Mouse (Mus musculus): Measurements from ENCODE around the gene Tcirg1. TPM values are rescaled to one million over a fixed set of nuclear protein-coding genes. Genes with fewer than 3 reads are reported as not detected.

Gene Tcirg1
- polyA plus RNA-seq, 1 experiment from 2014 or later = 52.4 TPM

DNA sequence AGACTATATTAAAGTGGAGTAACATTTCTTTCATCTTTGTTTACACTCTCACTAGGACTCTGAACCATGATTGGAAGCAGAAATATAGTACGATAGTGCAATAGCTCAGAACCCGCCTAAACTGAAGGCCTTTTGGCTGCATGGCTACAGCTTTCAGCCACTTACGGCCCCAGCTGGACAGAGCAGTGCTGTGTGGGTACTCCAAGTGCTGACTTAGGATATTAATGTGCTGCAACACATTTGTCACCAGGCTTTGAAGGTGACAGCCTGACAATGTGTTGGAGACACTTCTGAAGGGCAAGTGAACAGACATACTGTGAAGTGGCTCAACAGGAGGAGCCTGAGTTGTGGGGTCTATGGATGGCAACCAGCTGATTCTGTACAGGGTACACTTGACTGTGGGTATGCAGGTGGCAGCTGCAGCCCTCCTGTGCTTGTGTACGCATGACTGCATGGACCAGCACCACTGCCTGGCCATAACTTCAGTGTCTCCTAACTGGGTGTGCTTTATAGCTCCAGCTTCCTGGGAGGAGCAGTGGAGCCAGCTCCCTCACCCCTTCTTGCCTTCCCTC lies 13.3 kb downstream of the Tcirg1 start:
- H3K4me1 ChIP-seq = no peaks in the 10 kb centered on the region
- 93% methylated on average over 4 of the region's 4 CpGs for WGBS
- peaks cover 94% of the 10 kb centered on the region for H3K36me3 ChIP-seq
- H3K27me3 ChIP-seq = no peaks in the 10 kb centered on the region
- no peaks in the 10 kb centered on the region for H3K9me3 ChIP-seq
- no peak overlapping the region for H3K9ac ChIP-seq
- ATAC-seq (ENCODE audit: insufficient number of reproducible peaks, low FRiP score, low TSS enrichment, low read depth) = no peak
- no peak overlapping the region for H3K4me3 ChIP-seq
- H3K27ac ChIP-seq = no peak overlapping the region
- H3K4me2 ChIP-seq = no peak overlapping the region

DNA sequence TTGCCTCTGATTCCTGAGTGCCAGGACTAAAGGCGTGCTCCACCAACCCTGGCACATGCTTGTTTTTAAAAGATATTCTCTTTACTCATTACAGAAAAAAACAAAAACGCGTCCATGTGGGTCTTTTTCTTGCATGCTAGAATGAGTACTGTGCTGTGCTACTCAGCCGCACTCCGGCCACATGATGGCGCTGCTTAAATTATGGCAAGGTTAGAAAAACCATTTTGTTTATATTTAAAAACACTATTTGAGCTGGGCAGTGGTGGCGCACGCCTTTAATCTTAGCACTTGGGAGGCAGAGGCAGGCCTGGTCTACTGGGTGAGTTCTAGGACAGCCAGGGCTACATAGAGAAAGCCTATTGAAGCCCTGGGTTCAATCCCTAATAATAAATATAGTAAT lies 16.8 kb downstream of the Tcirg1 start:
- WGBS = 85% methylated on average over 8 of the region's 8 CpGs
- H3K36me3 ChIP-seq = peaks cover 81% of the 10 kb centered on the region
- no peak overlapping the region for H3K27ac ChIP-seq
- H3K9me3 ChIP-seq = no peaks in the 10 kb centered on the region
- no peaks in the 10 kb centered on the region for H3K4me1 ChIP-seq
- no peaks in the 10 kb centered on the region for H3K27me3 ChIP-seq
- H3K4me3 ChIP-seq = no peak overlapping the region
- no peak overlapping the region for H3K4me2 ChIP-seq
- ATAC-seq (ENCODE audit: insufficient number of reproducible peaks, low FRiP score, low TSS enrichment, low read depth) = no peak
- H3K9ac ChIP-seq = no peak overlapping the region

DNA sequence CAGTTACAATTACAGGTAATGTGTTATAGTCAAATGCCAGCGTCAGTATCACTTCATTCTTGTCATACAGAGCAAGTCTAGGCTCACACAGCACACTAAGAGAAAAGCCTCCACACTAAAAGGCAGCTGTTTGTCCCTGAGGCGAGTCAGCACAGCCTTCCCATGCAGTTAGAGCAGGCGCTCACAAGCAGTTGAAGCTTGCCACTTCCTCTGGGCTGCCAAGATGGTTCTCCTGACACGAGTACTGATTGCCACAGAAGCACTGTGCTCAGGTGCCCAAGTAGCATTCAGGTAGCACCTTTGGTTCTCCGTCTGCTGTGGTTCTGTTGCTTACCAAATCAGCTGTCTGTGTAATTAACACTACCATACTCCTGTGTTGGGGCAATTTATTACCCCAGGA lies 17.8 kb downstream of the Tcirg1 start:
- 82% methylated on average over 5 of the region's 5 CpGs for WGBS
- H3K4me1 ChIP-seq = 0 out of 2 replicates have a peak, but pooled peaks cover 2% of the 10 kb centered on the region
- H3K9ac ChIP-seq = no peak overlapping the region
- no peak overlapping the region for H3K4me3 ChIP-seq
- no peak for ATAC-seq (ENCODE audit: insufficient number of reproducible peaks, low FRiP score, low TSS enrichment, low read depth)
- H3K9me3 ChIP-seq = no peaks in the 10 kb centered on the region
- H3K4me2 ChIP-seq = no peak overlapping the region
- no peak overlapping the region for H3K27ac ChIP-seq
- no peaks in the 10 kb centered on the region for H3K27me3 ChIP-seq
- peaks cover 75% of the 10 kb centered on the region for H3K36me3 ChIP-seq

DNA sequence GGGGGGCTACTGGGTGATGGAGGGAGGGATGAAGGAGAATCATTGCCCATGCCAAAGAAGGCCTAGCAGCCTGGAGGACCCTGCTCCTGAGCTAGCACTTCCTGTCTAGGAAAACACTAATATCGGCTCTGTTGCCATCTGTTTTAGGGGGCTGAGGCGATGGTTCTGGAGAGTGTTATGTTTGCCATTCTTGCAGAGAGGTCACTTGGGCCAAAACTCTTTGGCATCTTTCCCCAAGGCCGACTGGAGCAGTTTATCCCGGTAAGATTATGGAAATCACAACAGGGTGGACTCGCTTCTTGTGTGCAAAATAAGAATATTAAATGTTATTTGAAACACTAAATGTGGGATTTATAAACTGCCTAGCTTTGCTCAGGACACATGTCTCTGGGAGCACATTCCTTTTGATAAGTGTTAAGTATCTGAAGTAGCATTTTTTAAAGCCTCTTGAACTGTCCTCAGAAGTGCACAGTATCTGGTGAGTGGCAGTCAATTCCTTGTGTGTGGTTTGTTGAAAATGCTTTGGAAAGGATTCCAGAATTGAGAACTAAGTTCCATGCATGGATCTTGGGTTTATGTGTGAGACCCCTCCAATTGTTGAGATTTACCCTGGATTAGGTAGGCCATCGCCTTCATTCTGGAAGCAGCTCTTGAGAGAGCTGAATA lies 22.5 kb downstream of the Tcirg1 start:
- H3K27me3 ChIP-seq = no peaks in the 10 kb centered on the region
- H3K4me3 ChIP-seq = no peak overlapping the region
- peaks cover 30% of the 10 kb centered on the region for H3K36me3 ChIP-seq
- no peak overlapping the region for H3K9ac ChIP-seq
- H3K4me2 ChIP-seq = no peak overlapping the region
- ATAC-seq (ENCODE audit: insufficient number of reproducible peaks, low FRiP score, low TSS enrichment, low read depth) = no peak
- WGBS = 60% methylated on average over 6 of the region's 6 CpGs
- 0 out of 2 replicates have a peak, but pooled peaks cover 5% of the 10 kb centered on the region for H3K4me1 ChIP-seq
- H3K9me3 ChIP-seq = no peaks in the 10 kb centered on the region
- no peak overlapping the region for H3K27ac ChIP-seq

DNA sequence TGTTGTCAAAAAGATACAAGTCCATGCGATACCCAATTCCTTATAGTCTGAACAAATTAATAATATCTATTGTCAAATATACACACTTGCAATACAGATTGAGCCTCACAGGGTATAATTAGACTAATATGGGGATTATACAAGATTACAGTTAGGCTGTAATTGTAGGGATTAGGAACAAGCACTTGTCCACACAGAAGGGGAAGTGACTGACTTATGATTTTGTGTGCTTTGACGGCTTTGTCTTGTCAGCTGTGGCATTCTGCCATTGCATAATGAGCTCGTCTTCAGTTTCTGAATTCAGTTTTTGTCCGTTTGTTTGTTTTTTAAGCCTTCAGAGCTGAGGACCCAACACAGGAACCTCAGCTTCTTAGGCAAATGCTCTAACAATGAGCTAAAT lies 24.7 kb downstream of the Tcirg1 start:
- no peak overlapping the region for H3K4me3 ChIP-seq
- no peak overlapping the region for H3K9ac ChIP-seq
- H3K36me3 ChIP-seq = peaks cover 19% of the 10 kb centered on the region; the same call in 1 of the 2 replicates
- no peaks in the 10 kb centered on the region for H3K27me3 ChIP-seq
- H3K4me1 ChIP-seq = 0 out of 2 replicates have a peak, but pooled peaks cover 5% of the 10 kb centered on the region
- H3K9me3 ChIP-seq = no peaks in the 10 kb centered on the region
- ATAC-seq (ENCODE audit: insufficient number of reproducible peaks, low FRiP score, low TSS enrichment, low read depth) = no peak
- no peak overlapping the region for H3K4me2 ChIP-seq
- WGBS = 86% methylated on average over 4 of the region's 4 CpGs
- H3K27ac ChIP-seq = no peak overlapping the region

DNA sequence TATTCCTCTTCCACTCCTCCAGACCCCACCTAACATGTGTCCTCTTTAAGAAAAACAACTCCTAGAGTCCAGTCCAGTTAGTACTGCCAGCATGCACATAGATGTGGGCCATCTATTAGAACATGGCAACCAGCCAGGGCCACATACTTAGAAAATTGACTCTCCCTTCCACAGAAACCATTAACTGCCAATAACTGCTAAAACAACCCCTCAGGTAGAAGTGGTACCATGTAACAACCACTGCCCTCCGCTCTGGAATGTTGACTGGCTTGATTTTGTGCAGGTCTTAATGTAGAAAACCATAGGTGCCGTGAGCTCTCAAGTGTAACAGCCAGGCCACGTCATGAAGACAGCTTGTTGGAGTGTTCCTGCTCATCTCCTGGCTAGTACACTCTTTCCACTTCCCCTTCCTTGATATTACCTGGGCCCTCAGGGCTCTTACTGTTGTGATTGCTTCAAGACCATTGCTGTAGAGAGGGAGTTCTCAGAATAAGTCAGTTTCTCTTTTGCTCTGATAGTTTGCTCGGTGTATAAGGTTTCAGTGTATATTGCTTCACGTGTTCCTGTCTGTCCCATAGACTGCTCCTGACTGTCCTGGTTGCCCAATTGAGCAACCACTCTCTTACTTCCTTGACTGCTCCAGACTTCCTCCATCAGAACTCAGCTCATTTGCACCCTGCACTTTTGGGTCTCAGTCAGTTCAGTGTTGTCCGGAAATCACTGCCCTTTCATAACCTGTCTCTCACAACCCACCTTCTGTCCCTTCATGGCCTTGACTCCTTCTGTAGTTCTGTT lies 26.7 kb downstream of the Tcirg1 start:
- Histone ChIP-seq H3K4me1 (0 out of 2 replicates have a peak, but pooled peaks cover 5% of the 10 kb centered on the region), H3K36me3 (peaks cover 17% of the 10 kb centered on the region; the same call in 1 of the 2 replicates), H3K27me3 (no peaks in the 10 kb centered on the region), H3K9me3 (no peaks in the 10 kb centered on the region), H3K9ac (no peak overlapping the region), H3K27ac (no peak overlapping the region), H3K4me2 (no peak overlapping the region), H3K4me3 (no peak overlapping the region)
- WGBS = 59% methylated on average over 6 of the region's 6 CpGs
- no peak for ATAC-seq (ENCODE audit: insufficient number of reproducible peaks, low FRiP score, low TSS enrichment, low read depth)

DNA sequence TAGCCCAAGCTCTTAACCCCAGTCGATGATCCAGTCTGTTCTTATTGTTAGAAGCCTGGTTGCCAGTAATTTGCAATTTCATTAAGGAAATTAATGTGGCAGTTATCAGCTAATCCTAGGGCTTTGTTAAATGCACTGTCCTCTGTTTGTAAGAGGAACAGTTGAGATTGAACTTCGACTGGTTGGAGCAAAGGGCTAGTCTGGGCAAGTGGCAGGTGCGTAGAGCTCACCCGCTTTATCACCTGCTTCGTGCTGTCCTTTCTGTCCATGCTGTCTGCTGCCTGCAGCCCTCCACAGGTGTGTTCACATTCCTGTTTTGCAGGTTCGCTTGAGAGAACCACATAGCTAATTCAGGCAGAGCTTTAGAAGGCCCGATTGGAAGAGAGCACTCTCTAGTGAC lies 31.9 kb downstream of the Tcirg1 start:
- no peak for ATAC-seq (ENCODE audit: insufficient number of reproducible peaks, low FRiP score, low TSS enrichment, low read depth)
- Histone ChIP-seq H3K4me3 (no peak overlapping the region), H3K4me1 (0 out of 2 replicates have a peak, but pooled peaks cover 2% of the 10 kb centered on the region), H3K27ac (no peak overlapping the region), H3K4me2 (no peak overlapping the region), H3K9ac (no peak overlapping the region), H3K9me3 (no peaks in the 10 kb centered on the region), H3K27me3 (no peaks in the 10 kb centered on the region), H3K36me3 (0 out of 2 replicates have a peak, but pooled peaks cover 11% of the 10 kb centered on the region)
- 72% methylated on average over 7 of the region's 7 CpGs for WGBS

DNA sequence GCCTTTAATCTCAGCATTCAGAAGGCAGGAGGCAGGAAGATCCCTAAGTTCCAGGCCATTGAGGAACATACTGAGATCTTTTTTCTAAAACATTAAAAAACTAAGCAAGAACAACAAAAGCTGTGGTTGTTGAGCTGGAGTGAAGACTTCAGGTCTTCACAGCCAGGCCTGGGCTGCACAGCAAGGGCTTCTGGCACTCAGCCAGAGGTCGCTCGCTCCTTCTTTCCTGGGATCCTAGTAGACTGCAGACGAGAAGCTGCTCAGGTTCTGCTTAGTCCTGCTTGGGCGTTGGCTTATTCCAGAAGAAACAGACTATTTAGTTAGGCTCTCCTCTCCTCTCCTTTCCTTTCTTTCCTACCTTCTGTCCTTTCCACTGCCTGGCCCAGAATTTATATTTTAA lies 34.6 kb downstream of the Tcirg1 start:
- H3K36me3 ChIP-seq = 0 out of 2 replicates have a peak, but pooled peaks cover 11% of the 10 kb centered on the region
- ATAC-seq (ENCODE audit: insufficient number of reproducible peaks, low FRiP score, low TSS enrichment, low read depth) = no peak

DNA sequence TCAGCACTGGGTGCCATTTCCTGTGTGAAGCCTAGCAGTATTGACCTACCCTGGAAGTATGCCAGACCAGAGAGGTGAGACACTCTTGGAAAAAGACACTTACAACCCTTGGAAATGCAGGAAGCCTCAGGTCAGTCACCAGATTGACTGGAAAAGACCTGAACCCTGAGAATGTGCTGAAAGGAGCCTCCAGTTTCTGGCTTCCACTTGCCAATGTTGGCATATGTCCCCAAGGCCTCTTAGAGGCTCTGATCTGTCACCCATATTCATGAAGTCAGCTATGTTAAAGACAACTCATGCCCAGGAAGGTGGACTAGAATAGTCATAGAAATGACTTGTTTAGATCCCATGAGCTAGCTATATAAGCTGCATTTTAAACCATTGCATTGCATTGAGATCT lies 35.5 kb downstream of the Tcirg1 start:
- ATAC-seq (ENCODE audit: insufficient number of reproducible peaks, low FRiP score, low TSS enrichment, low read depth) = no peak
- Histone ChIP-seq H3K27ac (no peak overlapping the region), H3K9ac (no peak overlapping the region), H3K4me2 (no peak overlapping the region), H3K4me3 (no peak overlapping the region), H3K4me1 (no peaks in the 10 kb centered on the region), H3K9me3 (no peaks in the 10 kb centered on the region), H3K36me3 (0 out of 2 replicates have a peak, but pooled peaks cover 2% of the 10 kb centered on the region), H3K27me3 (no peaks in the 10 kb centered on the region)

More for the DNA sequence above, 34.6 kb downstream of the Tcirg1 start:
- Histone ChIP-seq H3K9me3 (no peaks in the 10 kb centered on the region), H3K4me2 (no peak overlapping the region), H3K27me3 (no peaks in the 10 kb centered on the region), H3K4me3 (no peak overlapping the region), H3K4me1 (no peaks in the 10 kb centered on the region), H3K9ac (no peak overlapping the region), H3K27ac (no peak overlapping the region)
- WGBS = 65% methylated on average over 4 of the region's 4 CpGs

DNA sequence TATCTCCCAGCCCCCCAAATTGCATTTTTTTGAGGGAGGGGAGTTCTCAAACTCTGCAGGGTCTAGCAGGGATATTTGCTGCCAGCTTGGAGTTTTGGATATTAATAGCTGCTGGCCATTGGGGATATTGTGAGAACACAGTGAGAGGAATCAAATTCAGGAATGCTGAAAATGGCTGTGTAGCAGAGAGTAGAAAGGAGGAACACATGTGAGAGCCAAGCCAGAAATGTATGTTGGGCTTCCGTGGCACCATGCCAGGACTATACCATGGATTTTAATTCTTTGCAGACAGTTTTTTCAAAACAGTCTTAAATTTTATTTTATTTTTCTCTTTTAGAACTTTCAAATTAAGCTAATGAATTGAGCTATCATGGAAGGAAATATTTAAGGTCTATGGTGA lies 38.6 kb downstream of the Tcirg1 start:
- ATAC-seq (ENCODE audit: insufficient number of reproducible peaks, low FRiP score, low TSS enrichment, low read depth) = no peak
- Histone ChIP-seq H3K36me3 (peaks cover 11% of the 10 kb centered on the region; the same call in 1 of the 2 replicates), H3K27ac (0 out of 2 replicates have a peak overlapping the region, but pooled peaks have one; percentile 14), H3K4me2 (no peak overlapping the region), H3K4me1 (no peaks in the 10 kb centered on the region), H3K9me3 (no peaks in the 10 kb centered on the region), H3K9ac (no peak overlapping the region), H3K4me3 (no peak overlapping the region), H3K27me3 (no peaks in the 10 kb centered on the region)
- 55% methylated on average over 1 of the region's 1 CpGs for WGBS

DNA sequence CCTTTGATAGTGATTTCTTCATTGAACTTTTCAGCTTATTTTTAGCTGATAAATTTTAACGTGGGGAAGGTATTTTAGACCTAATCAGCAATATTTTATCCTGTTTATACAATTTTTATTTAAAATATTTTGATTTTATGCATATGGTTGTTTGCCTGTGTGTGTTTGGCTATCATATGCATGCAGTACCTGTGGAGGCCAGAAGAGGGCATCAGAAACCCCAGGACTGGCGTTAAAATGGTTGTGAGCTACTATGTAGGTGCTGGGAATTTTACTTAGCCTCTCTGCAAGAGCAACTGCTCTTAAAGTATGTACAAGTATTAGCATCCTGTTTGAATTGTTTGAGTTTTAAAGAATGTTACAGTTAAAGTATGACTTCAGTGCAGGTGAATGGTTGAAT lies 42.0 kb downstream of the Tcirg1 start:
- no peak for ATAC-seq (ENCODE audit: insufficient number of reproducible peaks, low FRiP score, low TSS enrichment, low read depth)
- Histone ChIP-seq H3K9me3 (no peaks in the 10 kb centered on the region), H3K27ac (no peak overlapping the region), H3K4me2 (no peak overlapping the region), H3K27me3 (no peaks in the 10 kb centered on the region), H3K36me3 (peaks cover 11% of the 10 kb centered on the region; the same call in 1 of the 2 replicates), H3K9ac (no peak overlapping the region), H3K4me1 (no peaks in the 10 kb centered on the region), H3K4me3 (no peak overlapping the region)
- WGBS = 79% methylated on average over 2 of the region's 2 CpGs

DNA sequence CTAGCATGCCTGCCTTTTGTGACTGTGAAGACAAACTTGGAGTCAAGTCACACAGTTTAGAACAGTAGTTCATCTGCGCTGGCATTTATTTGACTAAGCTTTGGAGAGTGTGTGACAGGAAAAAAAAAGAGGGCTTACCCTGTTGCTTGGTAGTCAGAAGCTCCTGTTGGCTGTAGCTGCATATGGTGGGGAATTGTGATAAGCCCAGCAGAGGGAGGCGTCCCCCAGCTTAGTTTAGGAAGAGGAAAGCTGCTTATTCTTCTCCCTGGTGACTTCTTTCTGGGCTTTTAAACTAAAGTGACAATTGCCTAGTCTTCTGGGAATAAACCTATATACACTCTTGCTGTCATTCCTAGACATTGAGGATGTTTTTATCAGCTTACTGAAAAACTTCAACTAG lies 44.2 kb downstream of the Tcirg1 start:
- Histone ChIP-seq H3K4me1 (no peaks in the 10 kb centered on the region), H3K4me2 (no peak overlapping the region), H3K9me3 (no peaks in the 10 kb centered on the region), H3K27ac (no peak overlapping the region), H3K36me3 (peaks cover 11% of the 10 kb centered on the region; the same call in 1 of the 2 replicates), H3K27me3 (no peaks in the 10 kb centered on the region), H3K9ac (no peak overlapping the region), H3K4me3 (no peak overlapping the region)
- WGBS = 88% methylated on average over 2 of the region's 2 CpGs
- ATAC-seq (ENCODE audit: insufficient number of reproducible peaks, low FRiP score, low TSS enrichment, low read depth) = no peak
